Mouse (Mus musculus) stomach, embryonic 14.5 days (tissue): ENCODE measurements at regions not wholly inside any gene's neighbourhood (a gene's known extent, or its start where the extent isn't known, plus 50 kb on each side); places are given as distances from the start of the nearest gene placed in this dataset.
A peak's percentile ranks its signal among the peaks of the same experiment; 100 is the strongest.

Experiments
- ATAC-seq: fragments of 200-750 bp; cut with Nextera tagmentation; 2 replicates; pipeline ENCODE4 v1.8.0; 2017; ENCODE audit warnings: low read depth, moderate TSS enrichment; ENCODE audit not compliant: insufficient number of reproducible peaks, insufficient read depth, low FRiP score
- H3K27ac ChIP-seq: fragments of 300-500 bp; sonication (generic); 2 replicates; pipeline ENCODE4 v1.5.1; 2014; ENCODE audit warnings: mild to moderate bottlenecking, low read length, moderate library complexity, mixed read lengths
- H3K27me3 ChIP-seq: fragments of 300-500 bp; sonication (generic); 2 replicates; pipeline ENCODE4 v1.6.1; 2014; ENCODE audit warnings: low read length, control low read depth, mixed read lengths; ENCODE audit not compliant: control insufficient read depth, insufficient read depth
- H3K36me3 ChIP-seq: fragments of 300-500 bp; sonication (generic); 2 replicates; pipeline ENCODE4 v1.6.1; 2014; ENCODE audit warnings: mild to moderate bottlenecking, control low read depth, low read length, moderate library complexity, mixed read lengths; ENCODE audit not compliant: control insufficient read depth, insufficient read depth
- H3K4me1 ChIP-seq: fragments of 300-500 bp; sonication (generic); 2 replicates; pipeline ENCODE4 v1.6.1; 2014; ENCODE audit warnings: low read length, control low read depth, mixed read lengths; ENCODE audit not compliant: control insufficient read depth, insufficient read depth
- H3K4me2 ChIP-seq: fragments of 300-500 bp; sonication (generic); replicated peaks from 2 replicates; pipeline ENCODE4 v1.6.1; 2014; ENCODE audit warnings: low read depth, low read length, control low read depth
- H3K4me3 ChIP-seq: fragments of 300-500 bp; sonication (generic); 2 replicates; pipeline ENCODE4 v1.5.1; 2014; ENCODE audit warnings: low read depth, low read length, control low read depth
- H3K9ac ChIP-seq: fragments of 300-500 bp; sonication (generic); replicated peaks from 2 replicates; pipeline ENCODE4 v1.6.1; 2014; ENCODE audit warnings: low read depth, mild to moderate bottlenecking, control low read depth, low read length, moderate library complexity, mixed read lengths
- H3K9me3 ChIP-seq: fragments of 300-500 bp; sonication (generic); 2 replicates; pipeline ENCODE4 v1.6.1; 2016; ENCODE audit warnings: low read depth, low read length, control low read depth; ENCODE audit not compliant: control insufficient read depth
- WGBS: fragments of 180-500 bp; shearing (Covaris S2); extraction: QIAGEN DNeasy Blood & Tissue Kit; methylation state at CpG from one replicate; pipeline ENCODE4 v1.1.7; 2014; 5-methylcytosine and 5-hydroxymethylcytosine counted together

DNA sequence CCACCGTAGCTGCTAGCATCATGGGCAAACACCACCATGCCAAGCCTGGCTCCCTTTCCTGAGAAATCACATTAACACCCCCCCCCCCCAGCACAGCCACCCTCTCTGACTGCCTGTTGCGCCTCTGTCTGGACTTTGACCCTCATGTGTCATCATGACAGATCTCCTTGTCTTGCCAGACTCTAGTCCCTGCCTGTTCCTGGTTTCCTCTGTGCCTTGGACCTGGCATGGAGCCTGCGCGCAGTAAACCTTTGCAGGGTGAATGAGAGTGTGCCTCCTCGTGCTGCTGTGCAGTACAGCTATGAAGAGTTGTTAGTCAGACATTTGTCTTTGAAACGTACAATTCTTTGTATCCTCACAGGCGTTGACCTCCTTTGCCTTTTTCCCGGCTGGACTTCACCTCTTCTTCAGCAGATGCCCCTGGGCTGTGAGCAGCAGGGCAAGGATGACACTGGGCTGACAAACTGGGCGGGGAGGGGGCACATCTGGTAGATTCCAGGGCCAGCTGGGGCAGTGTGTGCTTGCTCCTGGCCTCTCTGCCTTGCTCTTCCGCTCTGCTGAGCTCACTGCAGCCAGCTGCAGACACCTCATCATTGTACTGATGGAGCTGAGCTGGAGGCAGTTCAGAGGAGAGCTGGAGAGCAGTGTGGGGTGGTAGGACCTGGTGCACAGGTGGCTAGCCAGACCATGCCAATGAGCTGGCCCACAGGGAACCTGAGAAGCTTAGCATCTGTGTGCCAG lies 134.2 kb upstream of the Pja1 start:
- Histone ChIP-seq H3K27me3 (no peaks in the 10 kb centered on the region), H3K27ac (no peak overlapping the region), H3K9ac (no peak overlapping the region), H3K4me3 (no peak overlapping the region), H3K4me1 (no peaks in the 10 kb centered on the region), H3K4me2 (no peak overlapping the region), H3K36me3 (no peaks in the 10 kb centered on the region), H3K9me3 (no peaks in the 10 kb centered on the region)
- 46% methylated on average over 10 of the region's 10 CpGs for WGBS
- ATAC-seq: peak; percentile 42; the same call in 1 of the 2 replicates

DNA sequence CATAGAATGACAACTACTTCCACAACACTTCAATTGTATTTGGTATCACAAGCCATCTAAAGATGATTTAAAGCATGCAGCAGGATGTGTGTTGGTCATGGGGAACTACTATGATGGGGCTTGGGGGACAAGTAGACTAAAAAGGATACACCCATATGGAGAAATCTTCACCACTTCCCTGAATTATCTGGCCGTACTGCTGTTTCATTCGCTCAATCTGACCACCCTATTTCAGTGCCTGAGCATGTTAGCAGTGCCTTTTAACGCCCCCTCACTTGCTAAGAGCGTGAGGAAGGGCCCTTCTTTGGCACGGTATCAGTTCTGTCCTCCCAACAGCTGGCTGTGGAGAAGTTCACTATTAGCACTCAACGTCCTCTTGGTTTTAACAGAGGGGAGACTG lies 132.6 kb upstream of the Pja1 start:
- Histone ChIP-seq H3K4me3 (no peak overlapping the region), H3K27me3 (no peaks in the 10 kb centered on the region), H3K9me3 (no peaks in the 10 kb centered on the region), H3K27ac (no peak overlapping the region), H3K4me1 (no peaks in the 10 kb centered on the region), H3K9ac (no peak overlapping the region), H3K4me2 (no peak overlapping the region), H3K36me3 (no peaks in the 10 kb centered on the region)
- 71% methylated on average over 6 of the region's 6 CpGs for WGBS
- ATAC-seq: no peak

DNA sequence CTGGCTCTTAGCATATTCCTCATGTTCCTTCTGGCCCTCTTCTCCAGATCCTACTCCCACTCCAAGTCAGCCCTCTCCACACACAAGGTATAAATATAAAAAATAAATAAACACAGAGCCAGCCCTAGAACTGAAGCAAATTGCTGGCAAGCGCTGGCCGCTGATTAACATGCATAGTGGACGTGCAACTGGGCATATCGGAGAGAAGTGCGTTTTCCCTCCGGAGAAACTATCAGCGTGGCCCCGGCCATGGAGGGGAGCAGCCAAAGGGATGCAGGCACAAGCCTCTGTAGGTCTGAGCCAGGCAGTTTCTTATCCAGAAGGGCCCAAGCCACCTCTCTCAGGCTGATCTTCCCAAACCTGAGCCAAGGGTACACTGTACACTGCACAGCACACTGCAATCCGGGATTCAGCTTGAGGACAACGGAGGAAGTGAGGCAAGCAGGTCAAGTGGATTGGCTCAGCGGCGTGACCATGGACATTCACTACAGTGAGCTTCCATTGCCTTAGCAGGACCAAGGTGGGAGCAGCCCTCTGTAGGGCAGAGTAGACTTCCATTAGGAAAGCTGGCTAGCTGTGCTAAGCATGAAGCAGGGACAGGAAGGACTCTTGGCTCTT lies 131.3 kb upstream of the Pja1 start:
- H3K4me1 ChIP-seq: no peaks in the 10 kb centered on the region
- no peak overlapping the region for H3K4me2 ChIP-seq
- no peaks in the 10 kb centered on the region for H3K27me3 ChIP-seq
- no peaks in the 10 kb centered on the region for H3K9me3 ChIP-seq
- no peak overlapping the region for H3K9ac ChIP-seq
- WGBS: 82% methylated on average over 12 of the region's 12 CpGs
- no peaks in the 10 kb centered on the region for H3K36me3 ChIP-seq
- no peak overlapping the region for H3K4me3 ChIP-seq
- H3K27ac ChIP-seq: no peak overlapping the region
- no peak for ATAC-seq

DNA sequence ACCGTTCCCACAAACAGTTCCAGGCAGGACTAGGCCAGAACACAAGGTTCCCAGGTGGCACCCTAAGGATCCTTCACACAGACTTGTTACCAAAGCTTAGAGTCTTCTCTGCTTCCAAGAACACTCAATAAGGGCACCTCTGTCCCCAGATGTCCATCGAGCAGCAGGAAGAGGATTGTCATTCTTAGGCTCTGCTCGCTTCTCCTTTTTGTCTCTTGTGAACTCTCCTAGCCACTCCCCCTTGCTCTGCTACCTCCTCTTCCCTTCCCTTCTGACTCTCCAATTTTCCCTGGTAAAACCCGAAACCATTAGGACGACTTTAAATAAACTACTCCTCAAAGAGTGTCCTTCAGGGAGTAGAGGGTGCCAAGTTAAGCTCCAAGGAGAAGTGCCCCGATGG lies 124.4 kb upstream of the Pja1 start:
- Histone ChIP-seq H3K27ac (no peak overlapping the region), H3K9ac (no peak overlapping the region), H3K4me1 (no peaks in the 10 kb centered on the region), H3K27me3 (no peaks in the 10 kb centered on the region), H3K4me3 (no peak overlapping the region), H3K9me3 (no peaks in the 10 kb centered on the region), H3K36me3 (no peaks in the 10 kb centered on the region), H3K4me2 (no peak overlapping the region)
- WGBS: 67% methylated on average over 6 of the region's 6 CpGs
- ATAC-seq: no peak

GRCm38 (mm10) chrX:99593872-99594487 lies 122.9 kb upstream of the Pja1 start:
- H3K36me3 ChIP-seq: no peaks in the 10 kb centered on the region
- ATAC-seq: no peak
- no peaks in the 10 kb centered on the region for H3K9me3 ChIP-seq
- no peak overlapping the region for H3K27ac ChIP-seq
- H3K4me3 ChIP-seq: no peak overlapping the region
- H3K9ac ChIP-seq: no peak overlapping the region
- H3K4me1 ChIP-seq: no peaks in the 10 kb centered on the region
- no peaks in the 10 kb centered on the region for H3K27me3 ChIP-seq
- 32% methylated on average over 21 of the region's 28 CpGs for WGBS
- H3K4me2 ChIP-seq: no peak overlapping the region

GRCm38 (mm10) chrX:99592980-99593379 lies 121.9 kb upstream of the Pja1 start:
- Histone ChIP-seq H3K27me3 (no peaks in the 10 kb centered on the region), H3K27ac (no peak overlapping the region), H3K4me3 (no peak overlapping the region), H3K4me1 (no peaks in the 10 kb centered on the region), H3K36me3 (no peaks in the 10 kb centered on the region), H3K9ac (no peak overlapping the region), H3K4me2 (no peak overlapping the region), H3K9me3 (no peaks in the 10 kb centered on the region)
- no peak for ATAC-seq
- WGBS: 61% methylated on average over 11 of the region's 11 CpGs

DNA sequence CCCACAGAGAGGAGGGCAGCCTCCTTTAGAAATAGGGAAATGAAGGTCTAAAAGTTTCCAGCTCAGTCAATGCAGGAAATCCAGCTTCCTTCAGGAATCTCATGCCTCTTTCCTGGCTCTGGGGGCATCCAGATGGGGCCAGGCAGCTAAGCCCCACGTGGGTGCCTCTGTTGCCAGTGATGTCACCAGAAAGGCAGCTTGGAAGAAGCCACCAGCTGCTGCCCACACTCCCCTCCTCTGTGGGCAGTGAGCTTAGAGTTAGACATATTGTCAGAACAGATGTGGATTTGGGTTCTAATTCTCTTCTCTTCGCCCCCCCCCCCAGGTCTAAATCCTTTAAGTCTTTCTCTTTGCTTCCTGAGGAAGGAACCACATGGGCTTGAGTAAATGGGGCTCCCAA lies 116.2 kb upstream of the Pja1 start:
- H3K36me3 ChIP-seq: no peaks in the 10 kb centered on the region
- no peak overlapping the region for H3K9ac ChIP-seq
- no peaks in the 10 kb centered on the region for H3K4me1 ChIP-seq
- no peak overlapping the region for H3K4me3 ChIP-seq
- no peaks in the 10 kb centered on the region for H3K9me3 ChIP-seq
- H3K27me3 ChIP-seq: no peaks in the 10 kb centered on the region
- no peak overlapping the region for H3K27ac ChIP-seq
- ATAC-seq: no peak
- 37% methylated on average over 2 of the region's 2 CpGs for WGBS
- H3K4me2 ChIP-seq: no peak overlapping the region

DNA sequence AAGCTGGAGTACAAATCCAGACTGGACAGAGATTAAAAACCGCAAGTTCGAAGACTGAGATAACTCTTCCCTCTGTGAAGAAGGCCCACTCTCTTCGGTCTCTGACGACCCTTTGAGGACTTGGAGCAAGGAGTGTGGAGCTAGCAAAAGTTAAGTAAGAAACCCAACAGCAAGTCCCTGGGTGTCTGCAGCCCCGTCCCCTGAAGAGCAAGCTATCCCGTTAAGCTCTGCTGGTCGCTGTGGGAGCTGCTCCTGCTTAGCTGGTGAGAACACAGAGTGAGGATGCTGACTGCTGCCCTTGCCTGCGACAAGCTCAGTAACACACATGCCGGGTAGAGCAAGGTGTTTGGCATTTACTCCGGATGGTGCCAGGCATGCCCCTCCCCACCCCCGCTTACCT lies 115.2 kb upstream of the Pja1 start:
- Histone ChIP-seq H3K4me3 (no peak overlapping the region), H3K4me1 (no peaks in the 10 kb centered on the region), H3K9me3 (no peaks in the 10 kb centered on the region), H3K27me3 (no peaks in the 10 kb centered on the region), H3K9ac (no peak overlapping the region), H3K36me3 (no peaks in the 10 kb centered on the region), H3K27ac (no peak overlapping the region), H3K4me2 (no peak overlapping the region)
- 67% methylated on average over 11 of the region's 11 CpGs for WGBS
- no peak for ATAC-seq
